ENCODE assay signal across 20 mouse cellular contexts in the genomic region with DNA sequence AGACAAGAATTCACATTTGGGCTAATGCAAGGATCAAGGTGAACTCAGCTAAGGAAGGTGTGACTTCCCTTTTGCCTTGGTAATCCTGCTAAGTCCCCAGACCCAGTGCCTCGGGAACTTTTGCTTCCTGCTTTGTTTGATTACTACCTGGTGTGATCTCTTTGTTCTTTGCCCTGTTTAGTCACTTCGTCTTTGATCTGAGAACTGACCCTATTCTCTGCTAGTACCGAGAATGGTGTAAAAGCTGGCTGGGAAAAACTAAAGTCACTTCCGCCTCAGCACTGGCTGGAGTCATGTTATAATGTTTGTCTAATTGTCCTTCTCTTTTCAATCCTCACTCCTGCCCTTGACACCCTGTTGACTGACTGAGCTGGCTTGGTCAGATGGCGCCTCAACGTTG.
"Had no signal": no experiment of that assay in that cellular context is flagged by ENCODE, and none has a peak within 500 bp of the region (broad histone marks: within the 10 kb centered on the region; RNA-seq: fewer than 3 reads in every experiment).

No protein-coding gene starts in this region.

- H3K4me2 ChIP-seq: lung, embryonic 15.5 days; midbrain, embryonic 11.5 days; midbrain, embryonic 13.5 days; midbrain, embryonic 15.5 days; neural tube, embryonic 12.5 days had no signal

- H3K9ac ChIP-seq: liver, postnatal 0 days; lung, embryonic 15.5 days; midbrain, embryonic 13.5 days; midbrain, embryonic 15.5 days; neural tube, embryonic 12.5 days had no signal

- H3K27me3 ChIP-seq: lung, embryonic 15.5 days; megakaryocyte, embryonic 14.5 days; midbrain, embryonic 13.5 days; midbrain, embryonic 15.5 days; neural tube, embryonic 12.5 days had no signal

- H3K27ac ChIP-seq: lung, embryonic 15.5 days; macrophage; midbrain, embryonic 13.5 days; midbrain, embryonic 15.5 days; neural tube, embryonic 12.5 days had no signal

- H3K4me1 ChIP-seq: lung, embryonic 15.5 days; megakaryocyte, embryonic 14.5 days; midbrain, embryonic 13.5 days; midbrain, embryonic 15.5 days; neural tube, embryonic 12.5 days had no signal

- DNase-seq: liver, postnatal 0 days; lung, adult 2 months; lung, postnatal 14 days; lung, postnatal 36 days; retina, postnatal 1 day; right cerebral cortex, adult 18-20 months; right cerebral cortex, postnatal 25 days; right cerebral cortex, postnatal 4 days; spleen, adult 18-20 months; thymus, adult 2 months; thymus, postnatal 25 days; thymus, postnatal 4 days had no signal

- H3K36me3 ChIP-seq: lung, embryonic 15.5 days; midbrain, embryonic 13.5 days; midbrain, embryonic 15.5 days; neural tube, embryonic 12.5 days had no signal

- ATAC-seq: liver, postnatal 0 days; lung, postnatal 0 days; midbrain, embryonic 13.5 days; midbrain, embryonic 15.5 days had no signal

- H3K4me3 ChIP-seq: lung, embryonic 15.5 days; megakaryocyte, embryonic 14.5 days; midbrain, embryonic 13.5 days; midbrain, embryonic 15.5 days; neural tube, embryonic 12.5 days had no signal

- H3K9me3 ChIP-seq: lung, embryonic 15.5 days; midbrain, embryonic 13.5 days; midbrain, embryonic 15.5 days; neural tube, embryonic 12.5 days had no signal
